Mouse (Mus musculus): ENCODE measurements around the gene Castor2.

Castor2 gene

GRCm38 (mm10) chr5:134155916-134156466, 56.5 kb downstream of the Castor2 start:
- DNase-seq (ENCODE audit: low spot score in 2 of 2), result no peak

GRCm38 (mm10) chr5:134164688-134165087, 65.2 kb downstream of the Castor2 start:
- no peak for DNase-seq (ENCODE audit: low spot score in 2 of 2)

- DNase-seq (ENCODE audit: low spot score in 2 of 2), result no peak
Measured at GRCm38 (mm10) chr5:134166642-134167041, 67.1 kb downstream of the Castor2 start.

GRCm38 (mm10) chr5:134168033-134168432, 68.5 kb downstream of the Castor2 start:
- no peak for DNase-seq (ENCODE audit: low spot score in 2 of 2)

- DNase-seq (ENCODE audit: low spot score in 2 of 2), result no peak
Measured at GRCm38 (mm10) chr5:134169231-134169630, 69.7 kb downstream of the Castor2 start.

GRCm38 (mm10) chr5:134170167-134170566, 70.7 kb downstream of the Castor2 start:
- no peak for DNase-seq (ENCODE audit: low spot score in 2 of 2)

GRCm38 (mm10) chr5:134173206-134173605, 73.7 kb downstream of the Castor2 start:
- DNase-seq (ENCODE audit: low spot score in 2 of 2), result no peak

- no peak for DNase-seq (ENCODE audit: low spot score in 2 of 2)
Measured at GRCm38 (mm10) chr5:134175696-134176095, 76.2 kb downstream of the Castor2 start.

- DNase-seq (ENCODE audit: low spot score in 2 of 2), result peak; percentile 80 to 88
Measured at GRCm38 (mm10) chr5:134176169-134176881, 76.8 kb downstream of the Castor2 start, which contains the start of gene Rcc1l. Rcc1l (minus strand) TSS chr5:134176774.

- no peak for DNase-seq (ENCODE audit: low spot score in 2 of 2)
Measured at GRCm38 (mm10) chr5:134178536-134178935, 79.0 kb downstream of the Castor2 start.

- DNase-seq (ENCODE audit: low spot score in 2 of 2), result peak; percentile 75 to 91
Measured at GRCm38 (mm10) chr5:134179871-134180270, 80.4 kb downstream of the Castor2 start.

GRCm38 (mm10) chr5:134182172-134182571, 82.7 kb downstream of the Castor2 start:
- DNase-seq (ENCODE audit: low spot score in 2 of 2), result no peak

- DNase-seq (ENCODE audit: low spot score in 2 of 2), result no peak
Measured at GRCm38 (mm10) chr5:134182735-134183134, 83.2 kb downstream of the Castor2 start.

- no peak for DNase-seq (ENCODE audit: low spot score in 2 of 2)
Measured at GRCm38 (mm10) chr5:134183162-134183561, 83.7 kb downstream of the Castor2 start.

- peak; percentile 97 to 99 for DNase-seq (ENCODE audit: low spot score in 2 of 2)
Measured at GRCm38 (mm10) chr5:134183880-134184808, 84.6 kb downstream of the Castor2 start, which contains the start of gene Gtf2ird2. Gtf2ird2 (plus strand) TSS chr5:134184019.

GRCm38 (mm10) chr5:134186059-134186458, 86.5 kb downstream of the Castor2 start:
- DNase-seq (ENCODE audit: low spot score in 2 of 2), result no peak

- DNase-seq (ENCODE audit: low spot score in 2 of 2), result peak; percentile 29 to 52
Measured at GRCm38 (mm10) chr5:134186961-134187731, 87.6 kb downstream of the Castor2 start.

- no peak for DNase-seq (ENCODE audit: low spot score in 2 of 2)
Measured at GRCm38 (mm10) chr5:134188571-134188970, 89.1 kb downstream of the Castor2 start.

- no peak for DNase-seq (ENCODE audit: low spot score in 2 of 2)
Measured at GRCm38 (mm10) chr5:134193664-134194063, 94.2 kb downstream of the Castor2 start.

All from frontal cortex, postnatal 36 days (tissue).